Mouse (Mus musculus): ENCODE results near the gene Mttp. TPM values are rescaled to one million over a fixed set of nuclear protein-coding genes. Genes with fewer than 3 reads are reported as not detected.
A peak's percentile ranks its signal among the peaks of the same experiment; 100 is the strongest.

The Mttp gene
- total RNA-seq, 2 experiments from 2014 or later, result 5.4 to 6.2 TPM

- intact Hi-C loops (cut with DNase I), result no loop called here
- no peak for DNase-seq
These were observed 48.3 kb downstream of the Mttp start for GRCm38 (mm10) chr3:138096263-138097028.

GRCm38 (mm10) chr3:138095718-138096117 lies 49.0 kb downstream of the Mttp start:
- intact Hi-C loops (cut with DNase I), result no loop called here
- DNase-seq, result no peak

- no peak for DNase-seq
- intact Hi-C loops (cut with DNase I), result no loop called here
These were observed 49.5 kb downstream of the Mttp start for GRCm38 (mm10) chr3:138095301-138095700.

- DNase-seq, result no peak
- intact Hi-C loops (cut with DNase I), result loop anchor here (5.0 kb wide), 1 partner anchor 33 kb away; no protein-coding TSS in a partner anchor
These were observed 60.9 kb downstream of the Mttp start for GRCm38 (mm10) chr3:138083896-138084295.

GRCm38 (mm10) chr3:138083073-138083637 lies 61.6 kb downstream of the Mttp start:
- DNase-seq, result no peak
- intact Hi-C loops (cut with DNase I), result loop anchor here (5.0 kb wide), 1 partner anchor 34 kb away; no protein-coding TSS in a partner anchor

GRCm38 (mm10) chr3:138078701-138079100 lies 66.1 kb downstream of the Mttp start:
- intact Hi-C loops (cut with DNase I), result no loop called here

GRCm38 (mm10) chr3:138077476-138078340 lies 67.1 kb downstream of the Mttp start:
- DNase-seq, result no peak
- intact Hi-C loops (cut with DNase I), result no loop called here

More at GRCm38 (mm10) chr3:138078701-138079100, 66.1 kb downstream of the Mttp start:
- no peak for DNase-seq

- intact Hi-C loops (cut with DNase I), result no loop called here
- peak in 1 of 2 experiments; percentile 49 for DNase-seq
These were observed 69.6 kb downstream of the Mttp start for GRCm38 (mm10) chr3:138075209-138075608.

GRCm38 (mm10) chr3:138074214-138074613 lies 70.6 kb downstream of the Mttp start:
- intact Hi-C loops (cut with DNase I), result no loop called here
- no peak for DNase-seq

GRCm38 (mm10) chr3:138071476-138072073 lies 73.2 kb downstream of the Mttp start:
- intact Hi-C loops (cut with DNase I), result no loop called here
- DNase-seq, result no peak

- intact Hi-C loops (cut with DNase I), result no loop called here
- DNase-seq, result no peak
These were observed 73.8 kb downstream of the Mttp start for GRCm38 (mm10) chr3:138071004-138071403.

- DNase-seq, result peak; percentile 10 to 11
- intact Hi-C loops (cut with DNase I), result loop anchor here (2.0 to 5.0 kb wide), 3 partner anchors 41 to 203 kb away; partner anchors contain the start of genes Dnajb14 and Trmt10a
These were observed 74.8 kb downstream of the Mttp start for GRCm38 (mm10) chr3:138069756-138070511.

GRCm38 (mm10) chr3:138068103-138068502 lies 76.7 kb downstream of the Mttp start:
- intact Hi-C loops (cut with DNase I), result loop anchor here (2.0 to 5.0 kb wide), 3 partner anchors 39 to 201 kb away; partner anchors contain the start of genes Dnajb14 and Trmt10a
- DNase-seq, result peak in 1 of 2 experiments; percentile 43

GRCm38 (mm10) chr3:138067288-138067687 lies 77.5 kb downstream of the Mttp start, which contains the start of gene Gm5105:
Gene Gm5105 (minus strand): TSS chr3:138067388.
- intact Hi-C loops (cut with DNase I), result loop anchor here (5.0 kb wide), 1 partner anchor 200 kb away; the partner anchor contains the start of gene Dnajb14
- DNase-seq, result no peak

- intact Hi-C loops (cut with DNase I), result loop anchor here (5.0 kb wide), 1 partner anchor 199 kb away; the partner anchor contains the start of gene Dnajb14
- DNase-seq, result peak; percentile 33 to 56
These were observed 78.4 kb downstream of the Mttp start for GRCm38 (mm10) chr3:138066348-138066856.

GRCm38 (mm10) chr3:138065930-138066329 lies 78.8 kb downstream of the Mttp start:
- intact Hi-C loops (cut with DNase I), result loop anchor here (5.0 kb wide), 1 partner anchor 199 kb away; the partner anchor contains the start of gene Dnajb14
- peak in 1 of 2 experiments; percentile 13 for DNase-seq

- intact Hi-C loops (cut with DNase I), result loop anchor here (5.0 kb wide), 1 partner anchor 198 kb away; the partner anchor contains the start of gene Dnajb14
- peak; percentile 18 to 40 for DNase-seq
These were observed 79.8 kb downstream of the Mttp start, which contains the start of gene 1110002E22Rik for GRCm38 (mm10) chr3:138064732-138065645. Gene 1110002E22Rik (plus strand): TSS chr3:138065052.

Measured in heart, postnatal 36 days (tissue).